Mouse (Mus musculus) forebrain, embryonic 16.5 days (tissue): ENCODE results near the gene Gm10135. TPM values are rescaled to one million over a fixed set of nuclear protein-coding genes. Genes with fewer than 3 reads are reported as not detected.
"Not testable (repeated sequence)": the region's sequence is repeated elsewhere in the genome, so short reads cannot be mapped to it uniquely, and the experiment has no call there.

Experiments
- ATAC-seq: fragments of 200-750 bp; cut with Nextera tagmentation; 2 replicates; pipeline ENCODE4 v1.8.0; 2017; ENCODE audit warnings: mild to moderate bottlenecking, moderate library complexity
- H3K27ac ChIP-seq: fragments of 300-500 bp; sonication (generic); 2 replicates; pipeline ENCODE4 v1.5.1; 2014; ENCODE audit warnings: low read length, control low read depth
- H3K27me3 ChIP-seq: fragments of 300-500 bp; sonication (generic); replicated peaks from 2 replicates; pipeline ENCODE4 v1.6.1; 2014; ENCODE audit warnings: low read length; ENCODE audit not compliant: control insufficient read depth, insufficient read depth
- H3K36me3 ChIP-seq: fragments of 300-500 bp; sonication (generic); 2 replicates; pipeline ENCODE4 v1.6.1; 2014; ENCODE audit not compliant: control insufficient read depth, insufficient read depth
- H3K4me1 ChIP-seq: fragments of 300-500 bp; sonication (generic); replicated peaks from 2 replicates; pipeline ENCODE4 v1.6.1; 2014; ENCODE audit warnings: low read length; ENCODE audit not compliant: control insufficient read depth, insufficient read depth
- H3K4me2 ChIP-seq: fragments of 300-500 bp; sonication (generic); 2 replicates; pipeline ENCODE4 v1.6.1; 2014; ENCODE audit warnings: mild to moderate bottlenecking, low read length, control low read depth
- H3K4me3 ChIP-seq: fragments of 300-500 bp; sonication (generic); replicated peaks from 2 replicates; pipeline ENCODE4 v1.5.1; 2014; ENCODE audit warnings: mild to moderate bottlenecking, low read length, control low read depth
- H3K9ac ChIP-seq: fragments of 300-500 bp; sonication (generic); replicated peaks from 2 replicates; pipeline ENCODE4 v1.6.1; 2014; ENCODE audit warnings: low read depth, low read length, control low read depth
- H3K9me3 ChIP-seq: fragments of 300-500 bp; sonication (generic); 2 replicates; pipeline ENCODE4 v1.6.1; 2016; ENCODE audit warnings: low read length; ENCODE audit not compliant: control insufficient read depth
- WGBS: fragments of 180-500 bp; shearing (Covaris S2); extraction: QIAGEN DNeasy Blood & Tissue Kit; methylation state at CpG from one replicate; pipeline ENCODE4 v1.1.7; 2014; 5-methylcytosine and 5-hydroxymethylcytosine counted together
- polyA plus RNA-seq: library from polyadenylated mRNA; unstranded; fragments of >200 nt; fragmentation: Nextera tagmentation; extraction: Ambion mirVana; gene quantifications from 2 replicates; pipeline ENCODE4 v1.2.1, GENCODE M21; 2015

Gene Gm10135
- not detected in 2 replicates for polyA plus RNA-seq

DNA sequence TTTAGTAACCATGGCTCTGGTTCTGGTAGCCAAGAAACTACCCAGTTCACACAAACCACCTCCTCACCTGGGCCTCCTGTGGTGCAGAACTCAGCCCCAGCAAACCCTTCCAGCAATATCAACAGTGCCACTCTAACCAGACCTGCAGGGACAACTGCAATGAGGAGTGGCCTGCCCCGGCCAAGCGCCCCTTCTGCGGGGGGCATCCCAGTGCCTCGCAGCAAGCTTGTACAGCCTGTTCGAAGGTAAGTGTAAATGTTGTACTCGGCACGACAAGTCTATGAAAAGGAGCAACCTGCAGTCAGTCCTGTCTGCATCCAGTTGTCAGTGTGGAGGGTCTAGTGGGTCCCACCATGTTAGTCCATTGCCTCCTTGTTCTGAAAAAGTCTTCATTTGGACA lies at the start of gene Gm10135:
Gene Gm10135, minus strand, starts transcription at position 101 of the 400 bp plus-strand sequence.
- Histone ChIP-seq H3K4me2 (no peak within 1 kb of the TSS), H3K9me3 (no peaks in the 10 kb centered on the region)

DNA sequence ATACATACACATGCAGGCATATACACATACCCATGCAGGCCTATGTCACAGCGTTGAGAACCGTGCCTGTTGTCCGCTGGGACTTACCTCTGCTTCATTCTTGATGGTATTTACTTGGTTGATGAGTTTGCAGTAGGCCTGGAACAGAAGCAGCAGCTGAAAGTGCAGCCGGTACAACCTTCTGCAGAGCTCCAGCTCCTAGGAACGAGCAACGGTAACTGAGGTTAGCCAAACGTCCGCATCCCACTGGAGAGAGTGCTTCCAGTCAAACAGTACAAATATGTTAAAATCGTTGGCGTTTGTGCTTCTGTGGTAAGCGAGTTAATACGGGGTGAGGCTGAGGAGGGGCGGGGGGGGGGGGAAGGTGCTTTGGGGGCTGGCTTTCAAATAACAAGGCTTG lies 49.3 kb upstream of the Gm10135 start:
- H3K9me3 ChIP-seq, result no peaks in the 10 kb centered on the region
- no peak overlapping the region for H3K4me3 ChIP-seq
- ATAC-seq, result no peak
- WGBS, result 96% methylated on average over 13 of the region's 13 CpGs
- no peak overlapping the region for H3K27ac ChIP-seq
- H3K9ac ChIP-seq, result no peak overlapping the region
- no peaks in the 10 kb centered on the region for H3K27me3 ChIP-seq
- peaks cover 14% of the 10 kb centered on the region for H3K36me3 ChIP-seq
- H3K4me2 ChIP-seq, result no peak overlapping the region
- no peaks in the 10 kb centered on the region for H3K4me1 ChIP-seq

More for the DNA sequence above, at the start of gene Gm10135:
- Histone ChIP-seq H3K4me1 (no peaks in the 10 kb centered on the region), H3K36me3 (no peaks in the 10 kb centered on the region; the same call in 1 of the 2 replicates), H3K4me3 (no peak within 1 kb of the TSS), H3K27me3 (no peaks in the 10 kb centered on the region), H3K27ac (no peak within 1 kb of the TSS), H3K9ac (no peak within 1 kb of the TSS)
- no peak for ATAC-seq
- WGBS, result 97% methylated on average over 7 of the region's 7 CpGs

DNA sequence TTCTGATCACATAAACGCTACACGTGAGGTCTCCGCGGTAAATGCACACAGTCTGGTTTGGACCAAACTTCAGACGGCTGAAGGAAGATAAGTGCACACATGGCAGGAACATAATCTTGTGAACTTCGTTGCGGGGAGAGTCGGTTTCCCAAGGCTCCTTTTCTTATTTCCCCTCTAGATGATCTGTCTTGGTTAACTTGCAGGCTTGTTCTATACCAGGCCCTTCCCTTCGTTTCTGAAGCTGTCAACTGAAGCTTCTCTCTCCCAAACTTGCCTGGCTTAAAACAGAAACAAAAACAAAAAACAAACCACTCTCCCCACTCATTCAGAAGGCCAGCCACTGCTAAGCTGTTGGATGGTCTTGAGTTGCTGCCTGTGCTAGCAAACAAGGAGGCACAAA lies 40.2 kb upstream of the Gm10135 start:
- no peak overlapping the region for H3K27ac ChIP-seq
- H3K27me3 ChIP-seq, result peaks cover 5% of the 10 kb centered on the region; the same call in 1 of the 2 replicates
- H3K4me1 ChIP-seq, result peaks cover 3% of the 10 kb centered on the region
- no peak overlapping the region for H3K4me2 ChIP-seq
- H3K36me3 ChIP-seq, result no peaks in the 10 kb centered on the region
- no peak for ATAC-seq
- WGBS, result 53% methylated on average over 9 of the region's 9 CpGs
- no peak overlapping the region for H3K9ac ChIP-seq
- no peak overlapping the region for H3K4me3 ChIP-seq
- no peaks in the 10 kb centered on the region for H3K9me3 ChIP-seq

- H3K4me1 ChIP-seq, H3K27ac ChIP-seq, H3K9me3 ChIP-seq, H3K27me3 ChIP-seq, H3K36me3 ChIP-seq: not testable (repeated sequence)
- WGBS, result 4% methylated on average over 37 of the region's 65 CpGs
- peak; percentile 86 for ATAC-seq
- peak overlapping the region; percentile 51 for H3K9ac ChIP-seq
- H3K4me2 ChIP-seq, result peak overlapping the region; percentile 64
- H3K4me3 ChIP-seq, result peak overlapping the region; percentile 40
Measured at GRCm38 (mm10) chr5:73013611-73014287, 39.2 kb upstream of the Gm10135 start.

GRCm38 (mm10) chr5:73012884-73013610 lies 38.5 kb upstream of the Gm10135 start:
- Histone ChIP-seq H3K4me2 (peak overlapping the region; percentile 64), H3K4me3 (peak overlapping the region; percentile 40)
- H3K9ac ChIP-seq, H3K27me3 ChIP-seq, H3K36me3 ChIP-seq, H3K4me1 ChIP-seq, H3K27ac ChIP-seq, H3K9me3 ChIP-seq: not testable (repeated sequence)
- WGBS, result 21% methylated on average over 23 of the region's 27 CpGs
- peak; percentile 73 for ATAC-seq

DNA sequence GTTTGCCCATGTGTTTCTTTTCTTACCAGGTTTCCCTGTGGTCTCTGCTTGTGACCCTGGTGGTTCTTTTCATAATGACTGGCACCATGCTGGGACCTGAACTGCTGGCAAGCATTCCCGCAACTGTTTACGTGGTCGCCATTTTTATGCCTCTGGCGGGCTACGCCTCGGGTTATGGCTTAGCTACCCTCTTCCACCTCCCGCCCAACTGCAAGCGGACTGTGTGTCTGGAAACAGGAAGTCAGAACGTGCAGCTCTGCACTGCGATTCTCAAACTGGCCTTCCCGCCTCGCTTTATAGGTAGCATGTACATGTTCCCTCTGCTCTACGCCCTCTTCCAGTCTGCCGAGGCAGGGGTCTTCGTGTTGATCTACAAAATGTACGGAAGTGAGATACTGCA lies 37.3 kb upstream of the Gm10135 start:
- H3K9me3 ChIP-seq, result not testable (repeated sequence)

DNA sequence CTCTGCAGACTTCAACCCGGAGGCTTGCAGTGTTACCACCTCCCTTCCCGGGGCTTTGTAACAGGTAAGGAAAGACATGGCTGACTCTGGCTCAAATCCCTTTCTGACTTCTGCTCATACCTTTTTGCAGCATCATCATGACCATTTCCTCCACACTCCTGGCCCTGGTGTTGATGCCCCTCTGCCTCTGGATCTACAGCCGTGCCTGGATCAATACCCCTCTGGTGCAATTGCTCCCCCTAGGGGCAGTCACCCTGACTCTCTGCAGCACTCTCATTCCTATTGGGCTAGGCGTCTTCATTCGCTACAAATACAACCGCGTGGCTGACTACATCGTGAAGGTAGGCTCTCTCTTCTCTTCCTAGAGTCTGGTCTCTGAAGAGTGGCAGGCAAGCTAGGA lies 33.7 kb upstream of the Gm10135 start:
- not testable (repeated sequence) for H3K4me3 ChIP-seq, H3K27me3 ChIP-seq, H3K4me2 ChIP-seq, H3K27ac ChIP-seq, ATAC-seq, H3K9me3 ChIP-seq, H3K36me3 ChIP-seq, H3K9ac ChIP-seq, H3K4me1 ChIP-seq
- WGBS, result 31% methylated on average over 8 of the region's 8 CpGs

More for the DNA sequence above, 37.3 kb upstream of the Gm10135 start:
- 86% methylated on average over 15 of the region's 16 CpGs for WGBS
- not testable (repeated sequence) for ATAC-seq, H3K4me3 ChIP-seq, H3K9ac ChIP-seq, H3K27me3 ChIP-seq, H3K36me3 ChIP-seq, H3K4me2 ChIP-seq, H3K27ac ChIP-seq, H3K4me1 ChIP-seq

DNA sequence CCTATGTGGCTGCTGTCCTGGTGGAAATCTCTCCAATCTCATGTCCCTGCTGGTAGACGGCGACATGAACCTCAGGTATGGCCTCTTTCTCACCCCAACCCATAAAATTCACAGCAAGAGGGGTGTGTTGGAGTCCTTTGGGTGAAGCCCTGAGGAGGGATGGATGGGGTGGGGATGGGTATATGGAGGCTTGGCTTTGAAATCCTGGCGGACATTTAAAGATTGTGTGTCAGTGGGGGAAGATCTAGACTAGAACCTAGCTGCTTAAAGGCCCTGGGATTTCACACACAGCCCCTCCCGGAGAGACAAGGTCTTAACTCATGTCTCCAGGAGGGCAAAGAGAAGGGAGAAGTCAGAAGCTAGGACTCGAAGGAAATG lies 33.1 kb upstream of the Gm10135 start:
- no peaks in the 10 kb centered on the region for H3K36me3 ChIP-seq
- 41% methylated on average over 5 of the region's 5 CpGs for WGBS
- no peaks in the 10 kb centered on the region; the same call in 1 of the 2 replicates for H3K27me3 ChIP-seq
- peaks cover 8% of the 10 kb centered on the region for H3K4me1 ChIP-seq
- H3K9ac ChIP-seq, result peak overlapping the region; percentile 63; the same call in 1 of the 2 replicates
- H3K27ac ChIP-seq, result no peak overlapping the region
- peak overlapping the region; percentile 50 for H3K4me3 ChIP-seq
- peak overlapping the region; percentile 74; the same call in 1 of the 2 replicates for H3K4me2 ChIP-seq
- H3K9me3 ChIP-seq, result no peaks in the 10 kb centered on the region
- ATAC-seq, result 0 out of 2 replicates have a peak, but pooled peaks have one; percentile 9

DNA sequence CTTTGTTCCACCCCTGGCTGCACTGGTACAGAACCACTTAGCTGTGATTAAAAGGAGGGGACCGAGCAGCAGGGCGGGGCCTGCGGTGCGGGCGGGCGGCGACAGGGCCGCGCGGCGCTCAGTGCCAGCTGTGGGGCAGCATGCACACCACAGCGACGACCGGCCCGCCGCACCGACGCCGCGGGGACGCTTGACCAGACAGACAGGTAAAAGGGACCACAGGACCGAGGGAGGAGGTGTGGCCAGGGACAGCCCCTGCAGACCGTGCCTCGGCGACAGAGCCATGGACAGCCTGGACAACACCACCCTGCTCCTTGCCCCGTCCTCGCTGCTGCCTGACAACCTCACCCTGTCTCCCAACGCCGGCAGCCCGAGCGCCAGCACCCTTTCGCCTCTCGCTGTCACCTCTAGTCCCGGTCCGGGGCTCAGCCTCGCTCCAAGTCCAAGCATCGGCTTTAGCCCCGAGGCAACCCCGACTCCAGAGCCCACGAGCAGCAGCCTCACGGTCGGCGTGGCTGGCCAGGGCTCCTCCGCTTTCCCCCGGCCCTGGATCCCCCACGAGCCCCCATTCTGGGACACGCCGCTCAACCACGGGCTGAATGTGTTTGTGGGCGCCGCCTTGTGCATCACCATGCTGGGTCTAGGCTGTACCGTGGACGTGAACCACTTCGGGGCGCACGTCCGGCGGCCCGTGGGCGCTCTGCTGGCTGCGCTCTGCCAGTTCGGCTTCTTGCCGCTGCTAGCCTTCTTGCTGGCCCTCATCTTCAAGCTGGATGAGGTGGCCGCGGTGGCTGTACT lies 32.5 kb upstream of the Gm10135 start, which contains the start of gene Slc10a4:
Gene Slc10a4, plus strand, starts transcription at position 100 of the 798 bp plus-strand sequence.
- H3K36me3 ChIP-seq, result no peaks in the 10 kb centered on the region
- peaks cover 8% of the 10 kb centered on the region for H3K4me1 ChIP-seq
- H3K4me2 ChIP-seq, result peak within 1 kb of the TSS; percentile 74
- no peaks in the 10 kb centered on the region for H3K9me3 ChIP-seq
- H3K4me3 ChIP-seq, result peak within 1 kb of the TSS; percentile 50
- no peaks in the 10 kb centered on the region; the same call in 1 of the 2 replicates for H3K27me3 ChIP-seq
- WGBS, result 6% methylated on average over 65 of the region's 65 CpGs
- H3K27ac ChIP-seq, result no peak within 1 kb of the TSS
- peak; percentile 92 for ATAC-seq
- peak within 1 kb of the TSS; percentile 63 for H3K9ac ChIP-seq
